Comparison of ENCODE assay signal across 25 mouse cellular contexts in genomic region chr4:150066706-150067323, GRCm38 (mm10). TPM values are rescaled to one million over a fixed set of nuclear protein-coding genes. Genes with fewer than 3 reads are reported as not detected.
DNase-seq lines count a peak whose midpoint lies in the region; ATAC-seq and TF ChIP-seq lines count a peak whose summit lies in the region.
"Had no signal": no experiment of that assay in that cellular context is flagged by ENCODE, and none has a peak within 500 bp of the region (broad histone marks: within the 10 kb centered on the region; RNA-seq: fewer than 3 reads in every experiment).

No protein-coding gene starts in this region.

- TF ChIP-seq POLR2A in small intestine, adult 2 months (IDR thresholded peaks at IDR 0.05; ENCODE audit: low read depth, low read length): no peak

- no peak for TF ChIP-seq CTCF in small intestine, adult 2 months (IDR thresholded peaks at IDR 0.05; ENCODE audit: extremely low read depth, insufficient read length, insufficient replicate concordance, low read depth, low read length)

- peak; percentile 79 for DNase-seq in R1 (ENCODE audit: low read depth, low spot score)
- DNase-seq in liver, embryonic 11.5 days (ENCODE audit: low spot score): no peak
- no peak for DNase-seq in spleen, adult 12 weeks (ENCODE audit: low spot score)
- DNase-seq in gastrocnemius, postnatal 25 days: no peak
- DNase-seq: cerebellum, adult 18-20 months; cerebellum, postnatal 25 days; gastrocnemius, postnatal 10 days; heart, postnatal 4 days; kidney, adult 2 months; layer of hippocampus, adult 9-11 months; left cerebral cortex, postnatal 4 days; lung, postnatal 4 days; spleen, adult 18-20 months; thymus, postnatal 14 days had no signal

- H3K9me3 ChIP-seq in megakaryocyte, embryonic 14.5 days: peaks cover 4% of the 10 kb centered on the region; the same call in 1 of the 2 replicates
- H3K9me3 ChIP-seq in liver, embryonic 11.5 days (ENCODE audit: control insufficient read depth, low read length): no peaks in the 10 kb centered on the region
- H3K9me3 ChIP-seq: embryonic facial prominence, embryonic 12.5 days; forebrain, embryonic 13.5 days; heart, embryonic 15.5 days; lung, embryonic 15.5 days; midbrain, embryonic 12.5 days had no signal

- H3K4me2 ChIP-seq in liver, embryonic 11.5 days: peak overlapping the region; percentile 12; the same call in 1 of the 2 replicates
- H3K4me2 ChIP-seq: embryonic facial prominence, embryonic 12.5 days; forebrain, embryonic 13.5 days; heart, embryonic 15.5 days; hindbrain, embryonic 14.5 days; lung, embryonic 15.5 days; midbrain, embryonic 12.5 days had no signal

- H3K4me1 ChIP-seq in megakaryocyte, embryonic 14.5 days: peaks cover 40% of the 10 kb centered on the region
- no peaks in the 10 kb centered on the region for H3K4me1 ChIP-seq in liver, embryonic 11.5 days (replicated peaks; ENCODE audit: control insufficient read depth, insufficient read depth, low read length)
- H3K4me1 ChIP-seq in small intestine, adult 2 months (ENCODE audit: control insufficient read depth, insufficient read depth, insufficient read length, low read length): no peaks in the 10 kb centered on the region
- H3K4me1 ChIP-seq: forebrain, embryonic 13.5 days; midbrain, embryonic 12.5 days had no signal

- peaks cover 74% of the 10 kb centered on the region for H3K36me3 ChIP-seq in megakaryocyte, embryonic 14.5 days (replicated peaks; ENCODE audit: low read length)
- H3K36me3 ChIP-seq in liver, embryonic 11.5 days (ENCODE audit: control insufficient read depth, insufficient read depth, low read length): no peaks in the 10 kb centered on the region
- no peaks in the 10 kb centered on the region for H3K36me3 ChIP-seq in small intestine, adult 2 months (ENCODE audit: control insufficient read depth, insufficient read depth, low read length)
- H3K36me3 ChIP-seq: embryonic facial prominence, embryonic 12.5 days; heart, embryonic 15.5 days; midbrain, embryonic 12.5 days had no signal

- no peak overlapping the region for H3K27ac ChIP-seq in liver, embryonic 11.5 days (ENCODE audit: low read depth, low read length)
- H3K27ac ChIP-seq in small intestine, adult 2 months (ENCODE audit: insufficient read depth, low read depth, low read length): no peak overlapping the region
- H3K27ac ChIP-seq: embryonic facial prominence, embryonic 12.5 days; forebrain, embryonic 13.5 days; heart, embryonic 15.5 days; hindbrain, embryonic 14.5 days; kidney, postnatal 0 days; left cerebral cortex, adult 2 months; lung, embryonic 15.5 days; midbrain, embryonic 12.5 days had no signal

- WGBS in liver, embryonic 11.5 days: 73% methylated on average over 17 of the region's 17 CpGs
- 80% methylated on average over 17 of the region's 17 CpGs for WGBS in small intestine, adult 2 months

- H3K9ac ChIP-seq in liver, embryonic 11.5 days (ENCODE audit: low read depth, low read length): no peak overlapping the region
- H3K9ac ChIP-seq: embryonic facial prominence, embryonic 12.5 days; forebrain, embryonic 13.5 days; heart, embryonic 15.5 days; hindbrain, embryonic 14.5 days; lung, embryonic 15.5 days; midbrain, embryonic 12.5 days had no signal

- peak overlapping the region; percentile 59 for H3K4me3 ChIP-seq in megakaryocyte, embryonic 14.5 days (replicated peaks)
- H3K4me3 ChIP-seq in liver, embryonic 11.5 days (ENCODE audit: low read depth, low read length): no peak overlapping the region
- peak overlapping the region; percentile 20; the same call in 1 of the 2 replicates for H3K4me3 ChIP-seq in small intestine, adult 2 months (ENCODE audit: low read depth, low read length)
- H3K4me3 ChIP-seq: embryonic facial prominence, embryonic 12.5 days; forebrain, embryonic 13.5 days; heart, embryonic 15.5 days; left cerebral cortex, adult 2 months; lung, embryonic 15.5 days; midbrain, embryonic 12.5 days had no signal

- no peak for ATAC-seq in megakaryocyte, adult 5-6 weeks (ENCODE audit: poor library complexity, severe bottlenecking)
- no peak for ATAC-seq in liver, embryonic 11.5 days (replicated peaks; ENCODE audit: low FRiP score)
- ATAC-seq: forebrain, embryonic 13.5 days had no signal

- H3K27me3 ChIP-seq in megakaryocyte, embryonic 14.5 days (replicated peaks): peaks cover 29% of the 10 kb centered on the region
- H3K27me3 ChIP-seq in liver, embryonic 11.5 days (replicated peaks; ENCODE audit: control insufficient read depth, insufficient read depth, low read length): no peaks in the 10 kb centered on the region
- no peaks in the 10 kb centered on the region for H3K27me3 ChIP-seq in small intestine, adult 2 months (ENCODE audit: control insufficient read depth, insufficient read depth, low read length)
- H3K27me3 ChIP-seq: embryonic facial prominence, embryonic 12.5 days; lung, embryonic 15.5 days; midbrain, embryonic 12.5 days had no signal

RNA-seq across cellular contexts. Expression of gene Gpr157, which starts 20.4 kb away (rescaled TPM):
- 1.1 and 1.9 TPM in 2 replicates for polyA plus RNA-seq in megakaryocyte, embryonic 14.5 days (2012; ENCODE audit: insufficient read depth, low replicate concordance)
- 1.0 and 1.9 TPM in 2 replicates for total RNA-seq in megakaryocyte, adult 5-6 weeks (2015)
- 1.6 and 2.6 TPM in 2 replicates for total RNA-seq in megakaryocyte, adult 5-6 weeks (2017)
- polyA plus RNA-seq in liver, embryonic 11.5 days (2014; fragmentation: Nextera tagmentation; extraction: Ambion mirVana): 0.29 and 0.31 TPM in 2 replicates
- 2.6 and 3.5 TPM in 2 replicates for polyA plus RNA-seq in small intestine, adult 2 months (2012; rRNA removed)
- 10 to 100 TPM; 22.8 to 35.7 TPM for total RNA-seq in gastrocnemius, postnatal 25 days (2021)

RNA-seq across cellular contexts. Expression of gene Slc2a5, which starts 52.3 kb away (rescaled TPM):
- 0.15 TPM in 1 of 2 replicates, not detected in the other for polyA plus RNA-seq in megakaryocyte, embryonic 14.5 days (2012; ENCODE audit: insufficient read depth, low replicate concordance)
- not detected in 2 replicates for total RNA-seq in megakaryocyte, adult 5-6 weeks (2015)
- 0.11 TPM in 1 of 2 replicates, not detected in the other for total RNA-seq in megakaryocyte, adult 5-6 weeks (2017)
- polyA plus RNA-seq in liver, embryonic 11.5 days (2014; fragmentation: Nextera tagmentation; extraction: Ambion mirVana): 0.14 and 0.48 TPM in 2 replicates
- 165 and 177 TPM in 2 replicates for polyA plus RNA-seq in small intestine, adult 2 months (2012; rRNA removed)
- under 1 TPM in 1 of 2 experiments, not detected in 1; 0.54 TPM for total RNA-seq in gastrocnemius, postnatal 25 days (2021)

RNA-seq across cellular contexts. Expression of gene H6pd, which starts 58.0 kb away (rescaled TPM):
- 4.4 and 6.8 TPM in 2 replicates for polyA plus RNA-seq in megakaryocyte, embryonic 14.5 days (2012; ENCODE audit: insufficient read depth, low replicate concordance)
- 14.4 and 16.1 TPM in 2 replicates for total RNA-seq in megakaryocyte, adult 5-6 weeks (2015)
- 26.1 and 32.7 TPM in 2 replicates for total RNA-seq in megakaryocyte, adult 5-6 weeks (2017)
- polyA plus RNA-seq in liver, embryonic 11.5 days (2014; fragmentation: Nextera tagmentation; extraction: Ambion mirVana): 9.4 and 9.8 TPM in 2 replicates
- 17.7 and 22.0 TPM in 2 replicates for polyA plus RNA-seq in small intestine, adult 2 months (2012; rRNA removed)
- total RNA-seq in gastrocnemius, postnatal 25 days (2021): 10 to 100 TPM; 43.2 to 49.2 TPM

Comparison
In these comparisons a context has a peak if more than half of its experiments do, and no peak if none do; other contexts are left out.
1. RNA of gene Slc2a5, which starts 52.3 kb away (polyA plus RNA-seq): 165 to 177 TPM in small intestine, adult 2 months; 0.15 TPM in megakaryocyte, embryonic 14.5 days and 0.14 to 0.48 TPM in liver, embryonic 11.5 days; every median in the first group is over 100 times any median in the second.